Mouse (Mus musculus): Measurements from ENCODE around the gene Spata13.

DNA sequence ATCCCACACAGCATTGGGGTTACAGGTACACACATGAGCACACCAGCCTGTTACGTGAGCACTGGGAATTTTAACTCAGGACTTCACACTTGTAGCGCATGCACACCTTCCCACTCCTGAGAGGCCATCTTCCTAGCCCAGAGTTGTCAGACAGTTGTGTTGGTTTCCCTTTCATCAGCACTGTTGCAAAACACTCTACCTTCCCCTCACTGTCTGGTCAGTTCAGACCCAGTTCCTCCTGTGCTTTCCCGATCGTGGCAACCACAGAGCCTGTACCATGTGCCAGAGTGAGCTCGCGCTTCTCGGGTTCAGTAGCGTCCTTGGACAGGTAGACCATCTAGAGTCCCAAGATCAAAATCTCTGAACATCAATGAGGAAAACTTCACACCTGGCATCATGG is 123.5 kb downstream of the Spata13 start:
- TF ChIP-seq CTCF (IDR thresholded peaks at IDR 0.05; ENCODE audit: low read depth): no peak
- TF ChIP-seq EP300 (optimal IDR thresholded peaks at IDR 0.05): no peak
